Mouse (Mus musculus): ENCODE results near the gene Mcoln2. TPM values are rescaled to one million over a fixed set of nuclear protein-coding genes. Genes with fewer than 3 reads are reported as not detected.

Gene Mcoln2
- polyA plus RNA-seq, 1 experiment from 2014 or later, result 0.41 TPM

DNA sequence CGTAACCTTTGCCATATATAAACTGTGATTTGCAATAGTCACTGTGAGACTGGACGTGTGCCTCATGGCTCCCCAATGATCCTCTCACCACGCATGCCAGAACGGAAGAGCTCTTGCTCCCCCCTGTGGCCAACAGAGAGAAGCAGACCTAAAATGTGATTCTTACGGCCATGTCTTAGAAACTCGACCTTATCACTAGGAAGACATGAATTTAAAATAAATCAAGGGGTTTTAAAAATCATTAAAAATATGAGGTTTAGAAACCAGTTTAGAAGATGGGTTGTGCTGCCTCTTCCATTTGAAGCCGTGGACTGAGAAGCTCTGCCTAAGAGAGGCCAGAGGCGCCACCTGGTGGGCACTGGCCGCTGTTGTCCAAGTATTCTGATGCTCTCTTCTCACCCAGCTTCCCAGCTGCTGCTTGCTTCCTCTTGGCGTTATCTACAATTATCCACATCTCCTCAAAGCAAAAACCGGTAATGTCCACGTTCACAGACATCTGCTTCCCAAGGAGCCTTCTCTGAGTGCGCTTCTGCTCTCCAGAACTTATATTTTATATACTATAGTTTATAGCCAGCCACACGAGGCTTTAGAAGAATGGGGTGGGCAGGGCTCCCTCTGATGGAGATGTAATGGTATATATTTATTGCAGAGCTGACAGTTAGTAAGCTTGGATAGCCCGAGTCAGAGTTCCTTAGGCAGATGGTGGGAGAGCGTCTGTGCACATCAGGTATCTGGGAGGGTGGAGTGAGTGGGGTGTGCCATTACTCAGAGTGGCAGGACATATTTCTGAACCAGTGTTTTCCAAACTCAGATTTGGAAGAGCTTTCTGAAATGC is 28.3 kb downstream of the Mcoln2 start:
- Histone ChIP-seq H3K36me3 (no peaks in the 10 kb centered on the region), H3K9me3 (no peaks in the 10 kb centered on the region), H3K27me3 (ENCODE audit: insufficient read depth, poor library complexity, severe bottlenecking) (peaks cover 12% of the 10 kb centered on the region; the same call in 1 of the 2 replicates), H3K4me3 (peak overlapping the region; percentile 47), H3K4me1 (replicated peaks) (peaks cover 7% of the 10 kb centered on the region), H3K27ac (peak overlapping the region; percentile 79)
- WGBS, result 7% methylated on average over 16 of the region's 16 CpGs
- DNase-seq (ENCODE audit: low spot score), result peak; percentile 84

GRCm38 (mm10) chr3:146180341-146180740 is 30.7 kb downstream of the Mcoln2 start:
- Histone ChIP-seq H3K4me3 (no peak overlapping the region), H3K36me3 (no peaks in the 10 kb centered on the region), H3K9me3 (no peaks in the 10 kb centered on the region), H3K27me3 (ENCODE audit: insufficient read depth, poor library complexity, severe bottlenecking) (peaks cover 29% of the 10 kb centered on the region), H3K4me1 (replicated peaks) (peaks cover 10% of the 10 kb centered on the region), H3K27ac (no peak overlapping the region)
- no peak for DNase-seq (ENCODE audit: low spot score)
- 39% methylated on average over 2 of the region's 2 CpGs for WGBS

DNA sequence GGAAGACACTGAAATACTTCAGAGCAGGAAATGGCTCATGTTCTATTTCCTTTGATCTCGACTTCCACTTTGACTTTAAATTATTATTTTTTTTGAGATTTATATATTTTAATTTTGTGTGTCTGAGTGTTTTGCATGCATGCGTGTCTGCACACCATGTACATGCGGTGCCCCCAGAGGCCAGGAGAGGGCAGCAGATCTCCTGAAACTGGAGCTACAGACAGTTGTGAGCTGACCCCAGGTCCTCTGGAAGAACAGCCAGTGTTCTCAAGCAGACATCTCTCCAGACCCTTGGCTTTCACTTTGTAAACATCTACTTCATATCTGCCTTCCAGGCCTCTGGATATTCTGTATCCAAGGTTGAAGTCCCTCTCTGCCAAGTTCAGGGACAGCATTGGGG is 31.4 kb downstream of the Mcoln2 start:
- Histone ChIP-seq H3K9me3 (no peaks in the 10 kb centered on the region), H3K27ac (no peak overlapping the region), H3K4me1 (replicated peaks) (peaks cover 14% of the 10 kb centered on the region), H3K4me3 (no peak overlapping the region), H3K36me3 (no peaks in the 10 kb centered on the region), H3K27me3 (ENCODE audit: insufficient read depth, poor library complexity, severe bottlenecking) (peaks cover 35% of the 10 kb centered on the region)
- 38% methylated on average over 3 of the region's 3 CpGs for WGBS
- DNase-seq (ENCODE audit: low spot score), result peak; percentile 59

- H3K36me3 ChIP-seq, result no peaks in the 10 kb centered on the region
- no peaks in the 10 kb centered on the region for H3K9me3 ChIP-seq
- H3K4me3 ChIP-seq, result no peak overlapping the region
- H3K27me3 ChIP-seq (ENCODE audit: insufficient read depth, poor library complexity, severe bottlenecking), result peaks cover 57% of the 10 kb centered on the region
- WGBS, result 26% methylated on average over 13 of the region's 13 CpGs
- peak; percentile 71 for DNase-seq (ENCODE audit: low spot score)
- H3K27ac ChIP-seq, result peak overlapping the region; percentile 50; the same call in 1 of the 2 replicates
- peaks cover 12% of the 10 kb centered on the region; the same call in 1 of the 2 replicates for H3K4me1 ChIP-seq (replicated peaks)
Observed at GRCm38 (mm10) chr3:146184992-146185657, 35.5 kb downstream of the Mcoln2 start.

- Histone ChIP-seq H3K36me3 (no peaks in the 10 kb centered on the region), H3K27me3 (ENCODE audit: insufficient read depth, poor library complexity, severe bottlenecking) (peaks cover 57% of the 10 kb centered on the region), H3K4me3 (no peak overlapping the region), H3K9me3 (no peaks in the 10 kb centered on the region), H3K4me1 (replicated peaks) (peaks cover 13% of the 10 kb centered on the region; the same call in 1 of the 2 replicates), H3K27ac (no peak overlapping the region)
- 87% methylated on average over 10 of the region's 10 CpGs for whole genome bisulfite sequencing
- no peak for DNase-seq (ENCODE audit: low spot score)
Observed at GRCm38 (mm10) chr3:146186033-146186432, 36.4 kb downstream of the Mcoln2 start.

DNA sequence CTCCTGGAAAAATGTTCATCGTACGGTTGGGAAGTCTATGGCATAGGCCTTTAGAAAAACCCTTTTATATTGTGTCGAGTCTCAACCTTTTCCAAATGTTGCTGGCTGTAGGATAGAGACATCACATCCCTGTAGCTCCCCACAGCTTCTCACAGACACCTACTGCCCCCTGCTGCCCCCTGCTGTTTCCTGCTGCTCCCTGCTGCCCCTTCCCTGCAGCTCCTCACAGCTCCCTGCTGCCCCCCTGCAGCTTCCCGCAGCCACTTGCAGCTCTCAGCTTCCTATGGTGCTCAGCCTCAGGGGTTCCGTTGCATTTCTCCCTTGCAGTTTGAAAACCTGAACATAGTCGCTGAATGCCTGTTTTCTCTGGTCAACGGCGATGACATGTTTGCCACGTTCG is 40.3 kb downstream of the Mcoln2 start:
- peaks cover 29% of the 10 kb centered on the region for H3K27me3 ChIP-seq (ENCODE audit: insufficient read depth, poor library complexity, severe bottlenecking)
- peak; percentile 19 for DNase-seq (ENCODE audit: low spot score)

DNA sequence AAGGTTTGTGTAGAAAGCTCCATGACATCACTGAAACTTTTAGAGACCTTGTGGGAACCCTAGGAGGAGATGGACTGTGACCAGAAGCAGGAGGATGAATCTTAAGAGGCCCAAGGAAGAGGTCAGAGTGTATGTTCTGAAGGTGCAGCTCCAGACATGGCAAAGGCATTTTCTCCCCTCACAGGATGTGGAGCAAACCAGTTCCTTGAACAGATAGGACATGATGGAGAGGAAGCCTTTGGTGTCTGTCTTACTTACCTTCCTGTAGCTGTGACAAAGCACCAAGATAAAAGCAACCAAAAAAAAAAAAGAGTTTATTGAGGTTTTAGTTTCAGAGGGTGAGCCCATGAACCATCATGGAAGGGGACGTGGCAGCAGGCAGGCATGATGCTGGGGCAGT is 42.9 kb downstream of the Mcoln2 start:
- WGBS, result 98% methylated on average over 1 of the region's 1 CpGs
- Histone ChIP-seq H3K9me3 (no peaks in the 10 kb centered on the region), H3K36me3 (no peaks in the 10 kb centered on the region), H3K27ac (no peak overlapping the region), H3K4me1 (replicated peaks) (peaks cover 17% of the 10 kb centered on the region), H3K27me3 (ENCODE audit: insufficient read depth, poor library complexity, severe bottlenecking) (peaks cover 9% of the 10 kb centered on the region), H3K4me3 (no peak overlapping the region)
- no peak for DNase-seq (ENCODE audit: low spot score)

More for the DNA sequence above, 40.3 kb downstream of the Mcoln2 start:
- Histone ChIP-seq H3K9me3 (no peaks in the 10 kb centered on the region), H3K36me3 (no peaks in the 10 kb centered on the region), H3K27ac (no peak overlapping the region), H3K4me1 (replicated peaks) (peaks cover 15% of the 10 kb centered on the region; the same call in 1 of the 2 replicates), H3K4me3 (no peak overlapping the region)
- 66% methylated on average over 10 of the region's 10 CpGs for WGBS

DNA sequence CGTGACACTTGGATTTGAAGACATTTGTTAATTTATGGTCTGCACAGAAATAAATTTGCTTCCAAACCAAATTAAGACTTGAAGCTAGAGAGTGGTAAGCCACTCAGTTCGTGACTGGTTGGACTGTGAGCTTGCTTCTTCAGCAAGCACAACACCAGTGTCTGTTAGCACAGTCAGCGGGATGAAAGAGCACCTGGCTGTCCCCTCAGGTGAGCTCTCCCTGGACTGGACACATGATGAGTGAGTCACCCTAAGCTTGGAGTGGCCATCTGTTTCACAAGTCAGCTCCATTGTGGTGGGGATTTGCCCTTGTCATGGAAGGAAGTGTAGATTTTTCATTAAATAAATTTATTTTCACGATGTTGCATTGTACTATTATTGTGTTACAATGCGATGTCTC is 45.5 kb downstream of the Mcoln2 start:
- Histone ChIP-seq H3K4me3 (no peak overlapping the region), H3K27ac (no peak overlapping the region), H3K4me1 (replicated peaks) (peaks cover 12% of the 10 kb centered on the region), H3K27me3 (ENCODE audit: insufficient read depth, poor library complexity, severe bottlenecking) (no peaks in the 10 kb centered on the region), H3K36me3 (no peaks in the 10 kb centered on the region), H3K9me3 (no peaks in the 10 kb centered on the region)
- no peak for DNase-seq (ENCODE audit: low spot score)
- WGBS, result 90% methylated on average over 5 of the region's 5 CpGs

GRCm38 (mm10) chr3:146196301-146196700 is 46.7 kb downstream of the Mcoln2 start:
- Histone ChIP-seq H3K4me1 (replicated peaks) (peaks cover 12% of the 10 kb centered on the region), H3K36me3 (no peaks in the 10 kb centered on the region), H3K4me3 (no peak overlapping the region), H3K27me3 (ENCODE audit: insufficient read depth, poor library complexity, severe bottlenecking) (no peaks in the 10 kb centered on the region), H3K9me3 (no peaks in the 10 kb centered on the region), H3K27ac (no peak overlapping the region)
- 50% methylated on average over 6 of the region's 6 CpGs for WGBS
- no peak for DNase-seq (ENCODE audit: low spot score)

DNA sequence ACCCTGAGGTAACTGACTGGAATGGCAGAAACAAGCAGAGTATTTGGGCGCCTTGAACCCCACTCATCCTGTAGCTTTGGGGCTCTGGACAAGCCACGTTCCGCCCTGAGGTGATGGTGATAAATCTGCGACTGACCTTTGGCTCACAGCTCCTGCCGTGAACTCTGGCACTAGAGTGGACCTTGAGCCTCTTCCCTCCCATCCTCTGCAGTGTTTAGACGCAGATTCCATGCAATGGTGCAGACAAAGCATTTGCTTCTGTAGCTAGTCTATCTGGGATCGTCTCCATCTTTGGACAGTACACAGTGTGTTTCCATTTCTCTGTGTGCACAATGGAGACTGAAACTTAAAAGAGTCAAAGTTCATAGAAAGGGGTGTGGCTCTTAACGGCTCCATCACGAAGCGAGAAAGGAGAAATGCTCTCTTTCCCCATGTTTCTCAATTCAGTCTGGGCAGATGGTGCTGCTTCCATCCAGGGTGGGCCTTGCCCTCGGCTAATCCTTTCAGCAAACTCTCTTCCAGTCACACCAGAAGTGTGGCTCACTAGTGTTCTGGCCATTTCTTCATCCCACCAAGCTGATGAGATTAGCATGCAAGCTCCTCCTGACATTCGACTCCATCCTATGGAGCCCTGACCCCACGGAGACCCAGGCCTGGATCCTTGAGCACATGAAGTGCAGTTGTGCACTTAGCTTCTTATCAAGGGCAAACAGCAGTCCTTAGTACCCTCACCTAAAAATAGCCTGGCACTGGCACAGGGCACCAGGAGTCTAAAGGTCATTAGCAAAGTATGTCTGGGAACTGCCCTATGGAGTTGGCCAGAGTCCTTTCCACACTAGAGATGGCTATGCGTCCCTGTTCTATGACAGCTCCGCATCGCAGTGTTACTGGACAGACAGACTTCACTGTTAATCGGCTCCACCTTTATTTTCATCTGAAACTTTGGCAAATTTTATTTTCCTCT is 47.4 kb downstream of the Mcoln2 start:
- Histone ChIP-seq H3K4me3 (no peak overlapping the region), H3K4me1 (replicated peaks) (peaks cover 10% of the 10 kb centered on the region), H3K27me3 (ENCODE audit: insufficient read depth, poor library complexity, severe bottlenecking) (no peaks in the 10 kb centered on the region), H3K36me3 (no peaks in the 10 kb centered on the region), H3K27ac (no peak overlapping the region), H3K9me3 (no peaks in the 10 kb centered on the region)
- DNase-seq (ENCODE audit: low spot score), result no peak
- WGBS, result 81% methylated on average over 17 of the region's 17 CpGs

DNA sequence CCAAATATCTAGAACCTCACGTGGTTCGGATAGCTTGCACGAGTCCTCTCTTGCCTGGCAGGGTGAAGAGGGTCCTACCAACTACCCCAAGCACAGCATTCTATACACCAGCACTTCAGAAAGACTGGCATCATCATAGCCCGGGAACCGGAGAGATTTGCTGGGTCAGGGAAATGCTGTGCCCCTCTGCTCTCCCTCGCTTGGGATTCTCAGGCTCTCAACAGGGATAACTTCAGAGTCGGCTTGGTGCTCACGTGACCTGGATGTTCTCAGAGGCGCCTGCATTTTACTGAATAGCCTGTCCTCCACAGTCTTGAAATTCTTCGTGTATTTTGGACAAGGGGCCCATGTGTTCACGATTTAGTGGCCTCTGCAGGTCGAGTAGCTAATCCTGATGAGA is 48.2 kb downstream of the Mcoln2 start:
- Histone ChIP-seq H3K4me3 (no peak overlapping the region), H3K9me3 (no peaks in the 10 kb centered on the region), H3K4me1 (replicated peaks) (peaks cover 10% of the 10 kb centered on the region), H3K27ac (no peak overlapping the region), H3K27me3 (ENCODE audit: insufficient read depth, poor library complexity, severe bottlenecking) (no peaks in the 10 kb centered on the region), H3K36me3 (no peaks in the 10 kb centered on the region)
- no peak for DNase-seq (ENCODE audit: low spot score)
- WGBS, result 88% methylated on average over 12 of the region's 12 CpGs

DNA sequence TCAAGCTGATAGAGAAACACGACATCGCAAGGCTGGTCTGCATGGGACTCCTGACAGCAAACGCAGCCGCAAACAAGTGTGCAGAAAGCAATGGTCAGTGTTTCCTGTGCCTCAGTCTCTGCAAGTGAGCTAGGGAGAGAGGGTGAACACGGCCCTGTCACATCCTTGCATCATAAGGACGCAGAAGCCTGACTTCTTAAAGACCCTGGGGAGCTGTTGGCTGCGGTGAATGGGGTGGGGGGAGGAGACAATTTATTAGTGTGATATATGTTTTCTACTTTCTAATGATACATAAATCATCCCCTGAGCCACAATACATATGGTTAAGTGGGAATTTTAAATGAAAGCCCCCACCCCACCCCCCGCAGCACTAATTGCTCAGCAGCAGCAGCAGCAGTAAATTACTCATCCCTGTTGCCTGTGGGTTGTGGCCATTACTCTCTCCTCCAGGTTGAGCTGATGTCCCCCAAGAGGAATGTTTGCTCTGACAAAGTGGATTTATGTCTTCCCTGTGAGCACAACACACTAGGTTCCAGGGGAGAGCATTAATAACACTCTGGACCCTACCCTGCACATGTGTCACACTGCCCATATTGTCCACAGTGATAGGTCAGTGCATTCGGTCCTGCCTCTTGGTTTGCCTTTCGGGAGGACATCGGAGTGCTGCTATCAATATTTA is 49.3 kb downstream of the Mcoln2 start:
- Histone ChIP-seq H3K9me3 (no peaks in the 10 kb centered on the region), H3K4me1 (replicated peaks) (peaks cover 10% of the 10 kb centered on the region), H3K27ac (no peak overlapping the region), H3K36me3 (no peaks in the 10 kb centered on the region), H3K4me3 (no peak overlapping the region), H3K27me3 (ENCODE audit: insufficient read depth, poor library complexity, severe bottlenecking) (no peaks in the 10 kb centered on the region)
- DNase-seq (ENCODE audit: low spot score), result no peak
- 85% methylated on average over 11 of the region's 11 CpGs for whole genome bisulfite sequencing
